Mouse (Mus musculus): ENCODE measurements around the gene Golga5.
"Not testable (repeated sequence)": the region's sequence is repeated elsewhere in the genome, so short reads cannot be mapped to it uniquely, and the experiment has no call there.

Gene Golga5

DNA sequence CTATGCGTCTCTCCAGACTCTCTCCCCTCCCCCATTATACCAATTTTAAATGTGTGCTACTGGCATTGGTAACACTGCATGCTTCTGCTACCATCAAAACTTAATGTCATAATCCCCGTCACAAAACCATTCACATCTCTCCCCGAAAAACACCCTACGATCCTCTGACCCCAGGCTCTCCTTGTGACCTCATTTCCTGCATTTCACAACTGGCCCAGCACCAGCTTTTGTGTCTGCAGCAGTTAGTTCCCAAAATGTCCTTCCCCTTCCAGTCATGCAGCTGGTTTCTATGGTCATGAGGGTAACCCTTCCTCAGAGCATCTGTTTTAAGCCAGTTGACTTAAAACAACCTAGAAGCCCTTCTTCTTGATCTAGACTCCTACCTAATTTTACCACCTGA, 23.5 kb upstream of the Golga5 start:
- DNase-seq (ENCODE audit: low read depth, low spot score): no peak

- DNase-seq (ENCODE audit: low read depth, low spot score): no peak
Observed at GRCm38 (mm10) chr12:102450437-102450836, 18.5 kb upstream of the Golga5 start.

- no peak for DNase-seq (ENCODE audit: low read depth, low spot score)
Observed at GRCm38 (mm10) chr12:102451126-102451851, 17.6 kb upstream of the Golga5 start.

GRCm38 (mm10) chr12:102453581-102453980, 15.4 kb upstream of the Golga5 start:
- peak; percentile 46 for DNase-seq (ENCODE audit: low read depth, low spot score)

DNA sequence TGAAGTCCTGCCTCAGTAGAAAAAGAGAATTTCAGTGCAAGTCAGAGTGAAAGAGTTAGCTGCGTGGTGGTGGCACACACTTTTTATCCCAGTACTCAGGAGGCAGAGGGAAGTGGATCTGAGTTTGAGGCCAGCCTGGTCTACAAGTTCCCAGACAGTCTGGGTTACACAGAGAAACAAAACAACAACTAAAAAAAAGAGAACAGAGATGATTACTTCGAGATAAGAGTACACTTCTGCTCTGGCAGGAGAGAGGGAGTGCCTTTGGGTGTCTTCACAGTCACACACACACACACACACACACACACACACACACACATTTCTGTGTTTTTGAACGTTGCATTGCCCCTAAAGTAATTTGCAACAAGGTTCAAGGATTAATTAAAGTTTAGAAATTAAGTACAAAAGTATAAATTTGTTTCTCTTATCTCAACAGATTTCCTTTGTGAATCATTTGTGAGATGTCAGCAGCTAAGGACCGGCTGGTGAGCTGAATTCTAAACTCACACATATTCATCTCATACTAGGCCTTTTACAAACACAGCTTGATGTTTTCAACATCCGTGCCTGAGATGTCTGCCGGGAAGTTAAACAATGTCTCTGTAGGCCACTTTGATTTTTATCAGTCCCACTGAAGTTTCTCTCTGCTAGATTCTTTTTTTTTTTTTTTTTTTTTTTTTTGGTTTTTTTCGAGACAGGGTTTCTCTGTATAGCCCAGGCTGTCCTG, 12.3 kb upstream of the Golga5 start:
- no peak for DNase-seq (ENCODE audit: low read depth, low spot score)

- DNase-seq (ENCODE audit: low read depth, low spot score): no peak
Observed at GRCm38 (mm10) chr12:102460014-102460413, 8.9 kb upstream of the Golga5 start.

DNA sequence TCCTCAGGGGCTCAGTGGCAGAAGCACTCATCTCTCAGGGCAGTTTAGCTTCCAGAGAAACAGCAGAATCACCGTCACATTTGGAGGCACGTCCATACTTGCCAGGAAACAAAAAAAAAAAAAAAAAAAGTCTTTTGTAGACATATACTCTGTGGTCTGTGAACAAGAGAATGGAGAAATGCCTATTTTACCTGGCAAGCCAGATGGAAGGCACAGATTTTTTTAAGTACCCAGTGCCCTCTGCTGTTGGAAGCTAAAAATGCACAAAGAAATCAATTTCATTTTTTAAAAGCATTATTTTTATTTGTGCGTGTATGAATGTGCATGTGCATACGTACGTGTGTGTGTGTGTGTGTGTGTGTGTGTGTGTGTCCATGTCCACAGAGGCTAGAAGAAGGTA, 7.8 kb upstream of the Golga5 start:
- DNase-seq (ENCODE audit: low read depth, low spot score): no peak

- no peak for DNase-seq (ENCODE audit: low read depth, low spot score)
Observed at GRCm38 (mm10) chr12:102464650-102465049, 4.3 kb upstream of the Golga5 start.

- no peak for DNase-seq (ENCODE audit: low read depth, low spot score)
Observed at GRCm38 (mm10) chr12:102468136-102468535, 799 bp upstream of the Golga5 start.

GRCm38 (mm10) chr12:102474411-102474810, 5.5 kb downstream of the Golga5 start:
- no peak for DNase-seq (ENCODE audit: low read depth, low spot score)

DNA sequence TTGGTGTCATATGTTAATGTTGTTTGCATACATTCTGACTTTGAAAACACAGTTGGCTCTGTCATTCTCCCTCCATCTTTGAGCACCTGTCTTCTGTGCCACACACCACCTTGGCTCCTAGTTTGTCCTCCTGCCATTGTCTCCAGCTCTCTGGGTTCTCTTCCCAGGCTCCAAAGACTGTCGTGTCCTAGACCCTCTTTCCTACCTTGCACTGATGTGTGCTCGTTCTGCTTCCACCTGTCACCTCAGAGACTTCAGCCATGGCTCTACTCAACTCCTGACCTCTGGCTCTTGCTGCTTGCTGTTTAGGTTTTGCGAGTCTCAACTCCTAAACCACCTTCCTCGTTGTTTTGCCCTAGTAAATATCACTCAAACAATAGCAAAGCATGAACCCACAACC, 11.5 kb downstream of the Golga5 start:
- DNase-seq (ENCODE audit: low read depth, low spot score): no peak

DNA sequence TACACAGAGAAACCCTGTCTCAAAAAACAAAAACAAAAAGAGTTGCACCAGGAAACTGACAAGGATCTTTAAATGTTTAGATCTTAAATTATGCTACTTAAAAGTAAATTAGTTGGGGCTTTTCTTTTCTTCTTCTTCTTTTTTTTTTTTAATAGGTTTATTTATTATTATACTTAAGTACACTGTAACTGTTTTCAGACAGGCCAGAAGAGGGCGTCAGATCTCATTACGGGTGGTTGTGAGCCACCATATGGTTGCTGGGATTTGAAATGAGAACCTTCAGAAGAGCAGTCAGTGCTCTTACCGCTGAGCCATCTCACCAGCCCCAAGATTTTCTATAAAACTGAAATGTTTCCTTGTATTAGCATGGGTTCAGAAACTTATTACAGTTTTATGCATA, 16.0 kb downstream of the Golga5 start:
- no peak for DNase-seq (ENCODE audit: low read depth, low spot score)

GRCm38 (mm10) chr12:102491911-102492310, 23.0 kb downstream of the Golga5 start:
- no peak for DNase-seq (ENCODE audit: low read depth, low spot score)

DNA sequence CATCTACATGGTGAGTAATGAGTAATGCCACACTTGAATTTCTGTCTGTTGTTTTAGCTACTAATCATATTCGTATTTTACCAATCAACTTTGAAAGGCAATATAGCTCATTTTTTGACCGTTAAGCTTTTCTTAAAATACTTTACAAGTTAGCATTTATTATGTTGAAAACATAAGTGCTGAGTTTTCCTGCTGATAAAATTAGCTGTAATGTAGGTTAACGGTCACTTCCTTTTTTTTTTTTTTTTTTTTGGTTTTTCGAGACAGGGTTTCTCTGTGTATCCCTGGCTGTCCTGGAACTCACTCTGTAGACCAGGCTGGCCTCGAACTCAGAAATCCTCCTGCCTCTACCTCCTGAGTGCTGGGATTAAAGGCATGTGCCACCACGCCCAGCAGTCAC, 26.8 kb downstream of the Golga5 start:
- not testable (repeated sequence) for DNase-seq (ENCODE audit: low read depth, low spot score)

- DNase-seq (ENCODE audit: low read depth, low spot score): no peak
Observed at GRCm38 (mm10) chr12:102497905-102498304, 29.0 kb downstream of the Golga5 start.

DNA sequence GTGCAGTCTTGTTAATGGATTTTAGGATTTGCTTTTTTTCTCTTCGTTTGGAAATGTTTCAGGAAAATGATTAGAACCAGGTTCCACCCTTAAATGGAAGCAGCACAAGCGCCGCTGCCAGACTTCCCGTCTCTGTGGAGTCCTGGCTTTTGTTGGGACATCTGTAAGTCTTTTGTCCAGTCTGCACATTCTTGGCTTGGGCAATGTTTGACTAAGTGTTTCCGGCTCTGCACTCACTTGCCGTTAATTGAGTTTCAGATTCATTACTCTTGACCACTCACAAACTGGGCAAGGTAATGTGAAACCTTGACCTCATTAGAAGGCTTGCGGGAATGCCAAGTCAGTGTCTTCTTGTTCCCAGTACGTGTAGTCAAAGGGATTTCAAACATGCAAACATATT, 29.8 kb downstream of the Golga5 start:
- peak; percentile 83 for DNase-seq (ENCODE audit: low read depth, low spot score)

DNA sequence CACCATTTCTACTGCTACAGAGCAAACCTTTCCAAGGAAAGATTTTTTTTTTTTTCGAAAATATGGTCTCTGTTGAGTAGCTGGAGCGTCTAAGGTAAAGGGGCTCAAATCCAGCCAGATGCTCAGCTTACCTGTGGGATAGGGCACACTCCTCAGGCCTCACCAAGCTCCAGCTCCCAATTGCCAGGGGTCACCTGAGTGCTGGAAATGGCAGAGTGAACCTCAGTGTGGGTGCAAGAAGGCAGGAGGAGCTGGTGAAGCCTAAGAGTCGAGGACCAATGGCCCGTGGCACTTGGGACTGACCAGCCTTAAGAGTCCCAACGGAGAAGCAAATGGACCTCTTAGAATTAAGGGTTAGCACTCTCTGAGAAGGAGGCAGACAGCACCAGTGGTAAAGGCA, 30.3 kb downstream of the Golga5 start:
- DNase-seq (ENCODE audit: low read depth, low spot score): no peak

DNA sequence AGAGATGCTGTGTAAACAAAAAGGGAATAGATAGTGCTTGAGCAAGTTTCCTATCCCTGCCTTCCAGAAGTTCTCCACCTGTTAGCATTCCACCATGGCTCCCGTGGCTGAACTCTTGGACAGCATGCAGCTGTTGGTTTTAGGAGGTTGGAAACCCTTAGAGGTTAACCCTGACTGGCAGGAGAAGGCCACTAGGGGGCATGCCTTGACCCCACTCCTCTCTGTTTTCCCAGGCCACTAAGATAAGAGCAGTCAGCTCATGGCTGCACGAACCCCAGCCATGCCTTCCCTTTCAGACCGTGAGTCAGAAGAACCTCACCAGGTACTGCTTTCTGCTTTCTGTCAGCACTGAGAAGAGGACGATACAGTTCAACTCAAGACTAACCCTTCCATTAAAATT, 30.8 kb downstream of the Golga5 start:
- no peak for DNase-seq (ENCODE audit: low read depth, low spot score)

DNA sequence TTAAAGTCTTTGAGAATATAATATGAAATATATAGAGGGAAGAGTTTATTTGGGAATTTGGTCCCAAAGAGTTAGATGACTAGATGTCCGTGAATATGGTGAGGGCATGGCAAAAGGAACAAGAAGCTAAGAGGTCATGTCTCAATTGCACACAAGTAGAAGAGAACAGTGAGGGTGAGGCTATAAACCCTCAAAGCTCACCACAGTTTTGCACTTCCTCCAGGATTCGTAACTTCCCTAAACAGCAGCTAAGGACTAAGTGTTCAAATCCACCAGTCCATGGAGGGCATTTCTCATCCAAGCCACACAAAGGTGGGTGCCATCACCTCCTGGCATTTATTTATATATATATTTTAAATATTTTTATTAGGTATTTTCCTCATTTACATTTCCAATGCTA, 32.1 kb downstream of the Golga5 start:
- DNase-seq (ENCODE audit: low read depth, low spot score): no peak

DNA sequence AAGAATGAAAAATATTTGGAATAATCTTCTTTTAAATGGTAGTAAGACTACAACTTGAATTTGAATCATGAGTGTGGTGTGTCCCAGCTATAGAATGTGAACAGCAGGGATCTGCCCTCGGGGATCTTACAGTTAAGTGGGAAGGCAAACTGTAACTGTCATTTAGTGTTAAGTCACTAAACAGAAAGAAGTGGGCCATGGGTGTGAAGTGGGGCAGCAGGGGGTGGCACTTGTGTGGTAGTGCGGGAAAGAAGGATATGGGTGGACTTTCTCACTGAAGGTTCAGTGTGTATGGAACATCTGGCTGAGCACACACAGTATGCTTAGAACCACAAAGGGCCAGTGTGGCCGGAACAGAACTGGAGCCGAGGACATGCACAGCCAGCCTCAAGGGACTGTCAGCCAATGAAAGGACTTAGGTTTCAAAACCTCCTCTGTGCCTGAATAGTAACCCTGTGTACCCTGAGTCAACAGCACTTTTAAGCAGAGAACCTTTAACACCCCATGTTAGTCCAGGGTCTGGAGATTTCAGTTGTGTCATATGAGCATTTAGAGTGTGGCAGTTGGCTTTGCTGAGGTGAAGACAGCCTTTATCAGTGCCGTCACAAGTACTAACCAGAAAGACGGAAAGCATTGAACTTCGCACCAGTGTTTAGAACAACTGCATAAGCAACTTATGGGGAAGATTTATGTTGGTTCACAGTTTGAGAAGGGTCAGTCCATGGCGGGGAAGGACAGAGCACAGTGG, 33.1 kb downstream of the Golga5 start:
- DNase-seq (ENCODE audit: low read depth, low spot score): no peak

DNA sequence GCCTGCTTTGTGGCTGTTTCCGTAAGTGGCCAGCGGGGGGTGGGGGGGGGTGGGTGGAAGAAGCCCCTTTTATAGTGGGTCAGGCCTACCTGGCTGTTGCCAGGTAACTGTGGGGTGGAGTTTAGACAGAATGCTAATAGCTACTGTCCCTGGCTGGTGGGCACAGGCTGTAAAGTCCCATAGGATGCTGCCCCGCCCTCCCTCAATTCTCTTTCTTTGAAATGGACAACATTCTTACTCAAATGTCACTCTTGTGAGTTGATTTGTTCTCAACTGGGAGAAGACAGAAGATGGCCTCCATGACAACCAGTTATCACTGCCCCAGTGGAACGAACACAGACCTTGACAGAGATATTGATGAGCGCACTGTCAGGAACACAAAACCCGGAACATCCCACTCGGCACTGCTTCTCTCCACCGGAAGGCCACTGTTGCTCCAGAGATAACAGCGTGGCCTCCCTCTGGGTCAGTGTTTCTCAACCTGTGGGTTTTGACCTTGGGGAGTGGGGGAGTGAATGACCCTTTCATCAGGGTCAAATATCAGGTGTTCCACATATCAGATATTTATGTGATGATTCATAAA, 36.3 kb downstream of the Golga5 start:
- DNase-seq (ENCODE audit: low read depth, low spot score): no peak

DNA sequence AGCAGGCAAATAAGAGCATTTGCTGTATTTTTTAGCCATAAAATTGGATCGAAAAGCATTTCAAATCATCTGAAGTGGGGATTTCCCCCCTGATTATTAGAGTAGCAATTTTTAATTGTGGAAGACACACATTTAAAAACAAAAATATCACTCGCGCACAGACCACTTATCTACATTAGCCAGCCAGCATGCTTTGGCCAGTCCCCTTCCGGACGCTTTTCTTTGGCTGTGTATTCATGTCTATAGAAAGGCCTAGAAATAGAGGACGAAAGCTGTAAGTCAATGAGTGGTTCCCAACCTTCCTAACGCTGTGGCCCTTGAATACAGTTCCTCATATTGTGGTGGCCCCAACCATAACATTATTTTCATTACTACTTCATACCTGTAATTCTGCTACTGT, 37.0 kb downstream of the Golga5 start:
- no peak for DNase-seq (ENCODE audit: low read depth, low spot score)
